Mouse (Mus musculus) hindbrain, embryonic 15.5 days (tissue): ENCODE measurements at regions not wholly inside any gene's neighbourhood (a gene's known extent, or its start where the extent isn't known, plus 50 kb on each side); places are given as distances from the start of the nearest gene placed in this dataset.
"Not testable (repeated sequence)": the region's sequence is repeated elsewhere in the genome, so short reads cannot be mapped to it uniquely, and the experiment has no call there.

Experiments used
- ATAC-seq: fragments of 200-750 bp; cut with Nextera tagmentation; 2 replicates; pipeline ENCODE4 v1.8.0; 2017; ENCODE audit warnings: low read depth, moderate number of reproducible peaks, moderate TSS enrichment; ENCODE audit not compliant: low FRiP score
- H3K27ac ChIP-seq: fragments of 300-500 bp; sonication (generic); replicated peaks from 2 replicates; pipeline ENCODE4 v1.5.1; 2015; ENCODE audit warnings: mild to moderate bottlenecking, inconsistent platforms
- H3K27me3 ChIP-seq: fragments of 300-500 bp; sonication (generic); 2 replicates; pipeline ENCODE4 v1.6.1; 2015; ENCODE audit warnings: control low read depth, inconsistent platforms
- H3K36me3 ChIP-seq: fragments of 300-500 bp; sonication (generic); 2 replicates; pipeline ENCODE4 v1.6.1; 2015; ENCODE audit warnings: control low read depth, inconsistent platforms
- H3K4me1 ChIP-seq: fragments of 300-500 bp; sonication (generic); replicated peaks from 2 replicates; pipeline ENCODE4 v1.6.1; 2015; ENCODE audit warnings: control low read depth, inconsistent platforms
- H3K4me2 ChIP-seq: fragments of 300-500 bp; sonication (generic); 2 replicates; pipeline ENCODE4 v1.6.1; 2015; ENCODE audit warnings: moderate library complexity, mild to moderate bottlenecking, inconsistent platforms
- H3K4me3 ChIP-seq: fragments of 300-500 bp; sonication (generic); 2 replicates; pipeline ENCODE4 v1.5.1; 2015; ENCODE audit warnings: mild to moderate bottlenecking, inconsistent platforms
- H3K9ac ChIP-seq: fragments of 300-500 bp; sonication (generic); 2 replicates; pipeline ENCODE4 v1.6.1; 2015; ENCODE audit warnings: inconsistent platforms
- H3K9me3 ChIP-seq: fragments of 300-500 bp; sonication (generic); 2 replicates; pipeline ENCODE4 v1.6.1; 2016; ENCODE audit warnings: control low read depth, inconsistent platforms
- WGBS: fragments of 180-500 bp; shearing (Covaris S2); methylation state at CpG from one replicate; pipeline ENCODE4 v1.1.7; 2015; 5-methylcytosine and 5-hydroxymethylcytosine counted together

DNA sequence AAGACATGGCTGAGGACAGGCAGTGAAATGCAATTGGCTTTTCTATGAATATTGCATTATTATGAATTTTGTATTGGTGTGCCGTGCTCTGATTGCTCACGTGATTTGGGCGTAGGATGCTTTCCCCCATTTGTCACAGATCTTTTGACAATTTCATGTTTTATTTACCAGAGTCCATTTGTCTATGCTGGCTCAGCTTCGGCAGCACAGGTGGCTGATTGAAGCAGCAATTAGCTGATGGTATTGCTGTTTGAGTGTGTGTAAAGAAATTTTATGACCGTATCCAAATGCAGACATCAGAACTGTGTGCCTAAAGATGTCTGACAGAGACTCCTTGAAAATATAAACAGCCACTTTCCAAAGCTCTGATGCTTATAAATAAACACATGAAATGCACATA, 498.5 kb upstream of the Akr1e1 start:
- WGBS = 62% methylated on average over 5 of the region's 5 CpGs
- Histone ChIP-seq H3K9ac (no peak overlapping the region), H3K27me3 (no peaks in the 10 kb centered on the region), H3K4me2 (no peak overlapping the region), H3K36me3 (no peaks in the 10 kb centered on the region), H3K4me3 (no peak overlapping the region), H3K27ac (no peak overlapping the region), H3K9me3 (no peaks in the 10 kb centered on the region), H3K4me1 (no peaks in the 10 kb centered on the region)
- ATAC-seq = no peak

DNA sequence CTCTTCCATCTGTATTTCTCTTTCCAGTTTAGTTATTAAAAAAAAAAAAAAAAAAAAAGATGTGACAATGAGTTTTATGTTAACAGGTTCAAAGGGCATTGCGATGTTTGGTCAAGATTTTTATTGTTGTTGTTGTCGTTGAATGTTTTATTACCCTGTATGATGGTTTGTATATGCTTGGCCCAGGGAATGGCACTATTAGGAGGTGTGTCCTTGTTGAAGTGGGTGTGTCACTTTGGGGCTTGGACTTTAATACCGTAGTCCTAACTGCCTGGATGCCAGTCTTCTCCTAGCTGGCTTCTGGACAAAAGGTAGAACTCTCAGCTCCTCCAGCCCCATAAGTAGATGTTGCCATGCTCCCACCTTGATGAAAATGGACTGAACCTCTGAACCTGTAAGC, 545.9 kb upstream of the Akr1e1 start:
- no peak overlapping the region for H3K27ac ChIP-seq
- no peak for ATAC-seq
- no peak overlapping the region for H3K4me3 ChIP-seq
- no peaks in the 10 kb centered on the region for H3K36me3 ChIP-seq
- H3K4me2 ChIP-seq = no peak overlapping the region
- WGBS = 94% methylated on average over 3 of the region's 3 CpGs
- no peaks in the 10 kb centered on the region for H3K4me1 ChIP-seq
- no peaks in the 10 kb centered on the region for H3K9me3 ChIP-seq
- no peaks in the 10 kb centered on the region for H3K27me3 ChIP-seq
- no peak overlapping the region for H3K9ac ChIP-seq

DNA sequence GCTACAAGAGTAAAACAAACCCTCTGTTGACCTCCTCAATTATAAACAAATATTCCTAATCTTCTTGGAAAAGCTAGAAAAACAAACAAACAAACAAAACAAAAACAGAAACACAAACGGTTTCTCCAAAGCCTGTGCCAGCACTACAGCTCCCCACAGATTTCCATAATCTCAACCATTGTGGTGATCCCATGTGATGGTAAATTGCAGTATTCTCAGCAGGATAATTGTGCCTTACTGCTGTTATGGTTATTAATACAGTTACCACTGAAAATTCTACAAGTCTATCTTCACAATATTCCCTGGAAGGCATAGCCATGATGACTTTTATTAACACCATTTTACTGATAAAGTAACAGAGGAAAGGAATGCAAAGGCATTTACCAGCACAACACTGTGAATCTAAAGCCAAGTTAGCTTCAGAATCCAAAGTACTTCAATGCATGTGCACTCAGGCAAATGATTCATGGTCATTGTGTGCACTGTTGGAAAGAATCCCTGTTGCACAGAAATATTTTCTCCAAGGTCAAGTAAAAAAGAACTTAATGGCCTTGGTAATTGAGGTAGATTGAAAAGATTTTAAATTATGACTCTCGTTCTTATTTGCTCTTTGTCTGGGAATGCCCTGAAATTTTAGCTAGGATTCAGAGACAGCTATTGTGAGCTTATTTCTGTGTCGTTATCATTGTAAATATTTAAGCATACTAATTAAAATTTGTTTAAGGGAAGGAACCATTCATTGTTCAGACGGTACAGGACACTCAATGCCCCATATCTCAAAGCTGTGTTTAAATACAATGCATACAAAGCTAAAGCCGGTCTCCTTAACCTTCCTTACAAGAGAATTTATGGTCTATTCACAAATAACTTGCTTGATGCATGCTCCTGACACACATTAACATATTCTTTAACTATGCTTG, 551.1 kb upstream of the Akr1e1 start:
- no peaks in the 10 kb centered on the region for H3K36me3 ChIP-seq
- no peaks in the 10 kb centered on the region for H3K9me3 ChIP-seq
- no peak overlapping the region for H3K9ac ChIP-seq
- H3K27ac ChIP-seq = no peak overlapping the region
- ATAC-seq = no peak
- WGBS = 25% methylated on average over 5 of the region's 5 CpGs
- H3K4me2 ChIP-seq = no peak overlapping the region
- H3K4me3 ChIP-seq = no peak overlapping the region
- no peaks in the 10 kb centered on the region for H3K4me1 ChIP-seq
- no peaks in the 10 kb centered on the region for H3K27me3 ChIP-seq

DNA sequence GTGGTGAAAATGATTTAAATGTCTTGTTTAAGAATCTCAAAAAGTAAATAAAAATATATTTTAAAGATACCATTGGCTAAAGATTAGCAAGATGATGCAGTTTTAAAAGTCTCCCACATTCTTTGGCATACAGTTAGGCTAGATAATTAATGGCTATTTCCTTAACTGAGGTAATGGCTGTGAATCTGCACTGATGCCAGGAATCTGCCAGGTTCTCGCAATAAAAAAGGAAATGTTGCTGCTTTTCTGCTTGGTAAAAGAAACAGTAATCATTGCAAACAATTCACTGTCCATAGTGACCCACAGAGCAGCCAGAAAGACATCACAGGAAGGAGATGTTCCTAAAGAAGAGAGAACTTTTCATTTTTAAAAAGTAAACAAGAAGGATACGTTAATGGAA, 557.7 kb upstream of the Akr1e1 start:
- no peak overlapping the region for H3K9ac ChIP-seq
- H3K27me3 ChIP-seq = no peaks in the 10 kb centered on the region
- H3K9me3 ChIP-seq = no peaks in the 10 kb centered on the region
- no peaks in the 10 kb centered on the region for H3K4me1 ChIP-seq
- no peak overlapping the region for H3K4me2 ChIP-seq
- ATAC-seq = no peak
- H3K4me3 ChIP-seq = no peak overlapping the region
- no peaks in the 10 kb centered on the region for H3K36me3 ChIP-seq
- 80% methylated on average over 2 of the region's 2 CpGs for WGBS
- no peak overlapping the region for H3K27ac ChIP-seq

DNA sequence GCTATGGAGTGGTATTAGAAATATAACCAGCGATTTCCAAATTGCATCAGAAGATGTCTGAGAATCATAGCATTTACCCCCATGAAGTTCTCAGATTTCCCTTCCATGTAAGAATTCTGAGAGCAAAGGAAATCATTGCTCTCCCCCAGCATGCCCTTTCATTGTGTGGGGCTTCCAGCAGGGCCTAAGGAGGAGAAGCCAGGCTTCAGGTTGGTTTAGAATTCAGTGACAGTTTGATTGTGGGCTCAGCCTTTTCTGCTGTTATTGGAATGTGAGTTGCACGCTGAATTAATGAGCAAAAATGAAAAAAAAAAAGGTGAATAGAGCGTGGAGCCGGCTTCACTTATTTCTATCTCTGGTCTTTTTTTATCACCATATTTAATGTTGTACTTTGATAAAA, 570.0 kb upstream of the Akr1e1 start:
- ATAC-seq = no peak
- H3K4me1 ChIP-seq = no peaks in the 10 kb centered on the region

DNA sequence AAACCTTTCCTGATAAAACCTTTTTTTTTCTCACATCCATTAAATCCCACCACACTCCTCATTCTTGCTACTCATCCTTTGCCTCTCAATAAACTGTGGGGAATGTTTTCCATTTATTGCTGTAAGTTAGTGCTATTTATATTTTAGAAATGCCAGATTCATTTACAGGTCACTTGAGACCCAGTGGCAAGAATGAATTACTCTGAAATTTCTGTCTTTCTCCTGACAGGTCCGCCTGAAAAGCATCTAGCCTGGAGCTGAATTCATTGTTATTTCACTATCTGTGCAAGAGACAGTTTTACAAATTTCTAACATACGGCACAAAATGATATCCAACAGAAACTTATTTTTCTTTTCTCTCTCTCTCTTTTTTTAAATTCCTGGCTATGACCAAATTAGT, 570.6 kb upstream of the Akr1e1 start:
- Histone ChIP-seq H3K27me3 (no peaks in the 10 kb centered on the region), H3K27ac (no peak overlapping the region; the same call in 1 of the 2 replicates), H3K4me1 (no peaks in the 10 kb centered on the region), H3K36me3 (no peaks in the 10 kb centered on the region), H3K4me2 (no peak overlapping the region), H3K4me3 (no peak overlapping the region), H3K9me3 (no peaks in the 10 kb centered on the region), H3K9ac (no peak overlapping the region)
- no peak for ATAC-seq
- 60% methylated on average over 2 of the region's 2 CpGs for WGBS

More for the DNA sequence above, 570.0 kb upstream of the Akr1e1 start:
- no peak overlapping the region for H3K9ac ChIP-seq
- no peak overlapping the region for H3K4me2 ChIP-seq
- WGBS = 53% methylated on average over 4 of the region's 4 CpGs
- H3K27ac ChIP-seq = no peak overlapping the region
- no peaks in the 10 kb centered on the region for H3K36me3 ChIP-seq
- H3K9me3 ChIP-seq = no peaks in the 10 kb centered on the region
- H3K27me3 ChIP-seq = no peaks in the 10 kb centered on the region
- H3K4me3 ChIP-seq = no peak overlapping the region

DNA sequence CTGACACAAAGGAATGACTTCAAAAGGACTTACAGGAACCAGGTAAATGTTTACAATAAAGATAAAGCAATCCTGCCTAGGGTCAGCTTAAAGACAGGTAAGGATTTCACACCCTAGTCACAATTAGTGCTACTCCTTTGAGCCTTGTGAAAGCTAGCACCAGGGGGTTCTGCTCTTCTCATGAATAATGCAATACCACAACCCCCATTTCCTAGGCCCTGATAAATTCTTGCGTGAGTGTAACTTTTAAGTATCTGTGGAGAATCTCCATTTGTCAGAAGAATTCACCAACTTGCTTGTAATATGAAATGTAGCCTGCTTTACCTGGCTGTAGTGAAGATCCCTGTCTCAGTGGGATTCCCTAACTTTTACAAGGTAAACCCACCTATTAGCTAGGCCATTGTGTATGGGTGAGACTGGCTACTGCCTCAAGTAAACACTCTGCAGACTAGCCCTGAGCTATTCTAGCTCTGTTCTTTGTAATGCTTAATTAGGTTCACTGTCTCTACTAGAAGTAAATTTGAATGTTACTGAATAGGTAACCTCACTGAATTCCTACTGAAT, 576.3 kb upstream of the Akr1e1 start:
- not testable (repeated sequence) for H3K4me2 ChIP-seq, H3K9ac ChIP-seq, H3K27ac ChIP-seq, H3K27me3 ChIP-seq, H3K4me3 ChIP-seq, H3K9me3 ChIP-seq, H3K36me3 ChIP-seq, ATAC-seq, H3K4me1 ChIP-seq
- 33% methylated on average over 1 of the region's 1 CpGs for WGBS

DNA sequence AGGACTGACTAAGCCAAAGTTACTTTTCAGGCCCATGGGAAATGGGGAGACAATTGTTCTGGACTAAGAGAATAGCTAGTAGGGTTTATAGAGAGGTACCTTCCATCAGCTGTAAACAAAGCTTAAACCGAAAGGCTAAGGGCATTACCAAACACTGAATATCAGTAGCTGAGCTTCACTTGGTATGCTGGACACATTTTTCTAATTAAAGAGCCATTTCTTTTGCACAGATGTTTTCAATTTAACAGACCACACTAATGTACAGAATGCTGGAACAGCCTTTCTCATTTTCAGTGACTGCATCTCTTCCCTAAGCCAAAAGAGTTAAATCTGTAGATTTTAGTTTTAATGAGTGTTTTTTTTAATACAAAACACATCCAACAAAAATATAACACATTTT, 593.8 kb upstream of the Akr1e1 start:
- Histone ChIP-seq H3K36me3 (no peaks in the 10 kb centered on the region), H3K9ac (no peak overlapping the region), H3K4me3 (no peak overlapping the region), H3K27me3 (no peaks in the 10 kb centered on the region), H3K4me2 (no peak overlapping the region), H3K4me1 (no peaks in the 10 kb centered on the region), H3K27ac (no peak overlapping the region), H3K9me3 (no peaks in the 10 kb centered on the region)
- ATAC-seq = no peak
- 73% methylated on average over 1 of the region's 1 CpGs for WGBS

DNA sequence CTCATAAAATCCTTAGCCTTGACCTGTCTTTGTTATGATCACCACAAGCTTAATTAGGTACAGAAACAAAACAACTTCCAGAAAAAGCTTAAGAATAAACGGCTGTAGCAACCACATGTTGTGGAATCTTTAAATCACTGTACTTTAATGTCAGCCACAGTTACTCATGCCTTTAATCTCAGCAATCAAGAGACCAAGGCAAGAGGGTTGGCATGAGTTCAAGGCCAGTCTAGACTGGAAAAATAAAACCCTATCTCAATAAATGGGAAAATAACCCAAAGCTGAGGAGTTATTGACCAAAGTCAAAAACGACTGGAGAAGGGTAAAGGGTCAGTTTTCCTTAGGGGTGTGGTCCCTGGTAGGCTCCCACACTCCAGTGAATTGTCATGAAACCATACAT, 595.2 kb upstream of the Akr1e1 start:
- Histone ChIP-seq H3K27ac (no peak overlapping the region), H3K36me3 (no peaks in the 10 kb centered on the region), H3K9ac (no peak overlapping the region), H3K27me3 (no peaks in the 10 kb centered on the region), H3K4me1 (no peaks in the 10 kb centered on the region), H3K4me3 (no peak overlapping the region), H3K4me2 (no peak overlapping the region), H3K9me3 (no peaks in the 10 kb centered on the region)
- ATAC-seq = no peak
- 65% methylated on average over 2 of the region's 2 CpGs for WGBS

DNA sequence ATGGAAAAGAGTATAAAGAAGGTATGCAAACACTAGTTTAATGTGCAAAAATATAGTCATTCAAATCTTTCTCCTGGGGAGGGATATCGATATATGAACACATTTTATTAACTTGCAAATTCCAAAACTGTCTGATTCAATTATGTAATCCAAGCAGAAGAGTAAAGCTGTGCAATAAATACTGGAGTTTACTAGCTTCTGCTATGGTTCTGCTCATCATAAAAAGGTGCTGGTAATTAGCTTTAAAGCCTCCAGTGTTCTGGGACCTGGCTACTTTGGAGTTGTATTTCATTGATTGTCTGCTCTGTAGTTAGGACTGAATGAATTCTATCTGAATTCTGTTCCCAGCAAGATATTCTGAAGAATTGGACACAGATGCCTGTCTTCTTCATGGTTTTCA, 602.7 kb upstream of the Akr1e1 start:
- H3K4me1 ChIP-seq = no peaks in the 10 kb centered on the region
- ATAC-seq = no peak
- H3K36me3 ChIP-seq = no peaks in the 10 kb centered on the region
- no peaks in the 10 kb centered on the region for H3K9me3 ChIP-seq
- H3K4me2 ChIP-seq = no peak overlapping the region
- H3K27ac ChIP-seq = no peak overlapping the region
- WGBS = 83% methylated on average over 1 of the region's 1 CpGs
- no peak overlapping the region for H3K9ac ChIP-seq
- no peak overlapping the region for H3K4me3 ChIP-seq
- no peaks in the 10 kb centered on the region for H3K27me3 ChIP-seq

DNA sequence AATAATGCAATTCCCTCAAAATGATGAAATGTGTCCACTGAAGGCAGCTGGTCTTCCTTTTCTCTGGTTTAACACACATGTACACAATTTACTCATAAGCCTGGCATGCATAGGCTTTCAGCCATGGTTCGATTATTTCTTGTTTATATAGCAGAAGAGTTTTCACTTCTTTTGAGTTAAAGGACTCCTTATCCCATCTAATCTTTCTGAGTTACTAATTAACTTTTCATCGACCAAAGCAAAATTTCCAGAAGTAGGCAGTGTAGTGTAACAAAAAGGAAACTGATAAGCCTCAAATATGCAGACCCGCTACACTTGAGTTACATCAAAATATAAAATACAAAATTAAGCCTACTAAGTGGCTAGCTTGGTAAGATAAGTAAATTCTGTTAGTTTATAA, 620.5 kb upstream of the Akr1e1 start:
- no peaks in the 10 kb centered on the region for H3K9me3 ChIP-seq
- no peak overlapping the region for H3K4me3 ChIP-seq
- 88% methylated on average over 3 of the region's 3 CpGs for WGBS
- no peak overlapping the region for H3K4me2 ChIP-seq
- no peak overlapping the region for H3K27ac ChIP-seq
- no peak for ATAC-seq
- no peaks in the 10 kb centered on the region for H3K4me1 ChIP-seq
- no peaks in the 10 kb centered on the region for H3K36me3 ChIP-seq
- no peaks in the 10 kb centered on the region for H3K27me3 ChIP-seq
- no peak overlapping the region for H3K9ac ChIP-seq

DNA sequence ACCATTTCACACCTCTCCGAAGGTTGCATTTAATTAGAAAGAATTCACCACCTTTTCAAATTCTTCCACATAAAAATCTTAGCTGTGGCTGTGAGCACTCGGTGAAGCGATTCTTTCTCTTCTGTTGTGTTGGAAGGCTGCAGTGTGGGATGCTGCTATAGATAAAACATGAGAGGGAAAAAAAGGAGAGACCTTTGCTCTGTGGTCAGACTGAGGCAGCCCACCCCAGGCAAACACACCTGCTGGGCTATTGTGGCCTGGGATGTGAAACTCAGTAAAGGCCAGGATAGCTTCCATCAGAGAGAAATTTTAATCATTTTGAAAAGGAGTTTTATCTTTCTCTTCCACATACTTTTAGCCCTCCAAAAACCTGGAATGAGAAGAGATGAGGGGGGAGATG, 625.3 kb upstream of the Akr1e1 start:
- Histone ChIP-seq H3K27me3 (no peaks in the 10 kb centered on the region), H3K27ac (no peak overlapping the region), H3K9me3 (no peaks in the 10 kb centered on the region), H3K36me3 (no peaks in the 10 kb centered on the region), H3K9ac (no peak overlapping the region), H3K4me1 (no peaks in the 10 kb centered on the region), H3K4me3 (no peak overlapping the region), H3K4me2 (no peak overlapping the region)
- 71% methylated on average over 3 of the region's 3 CpGs for WGBS
- no peak for ATAC-seq

DNA sequence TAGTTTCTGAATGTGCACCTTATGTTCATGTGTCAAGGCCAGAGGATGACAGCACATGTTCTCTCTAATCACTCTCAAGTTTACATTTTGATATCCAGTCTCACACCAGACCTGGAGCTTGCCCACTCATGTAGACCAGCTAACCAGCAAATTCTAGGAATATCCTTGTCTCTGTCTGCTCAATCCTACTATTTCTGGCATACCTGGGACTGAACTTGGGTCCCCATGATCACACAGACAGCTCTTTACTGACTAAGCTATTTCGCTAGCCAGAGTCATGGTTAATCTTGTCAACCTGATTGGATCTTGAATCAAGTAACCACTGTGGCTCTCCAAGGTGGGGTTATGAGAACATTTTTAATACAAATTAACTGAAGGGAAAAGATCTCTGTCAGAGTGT, 625.9 kb upstream of the Klf6 start:
- no peaks in the 10 kb centered on the region for H3K4me1 ChIP-seq
- no peak overlapping the region for H3K27ac ChIP-seq

More for the DNA sequence above, 625.9 kb upstream of the Klf6 start:
- Histone ChIP-seq H3K4me3 (no peak overlapping the region), H3K36me3 (no peaks in the 10 kb centered on the region), H3K9ac (no peak overlapping the region), H3K9me3 (no peaks in the 10 kb centered on the region), H3K27me3 (no peaks in the 10 kb centered on the region), H3K4me2 (no peak overlapping the region)
- WGBS = 98% methylated on average over 1 of the region's 1 CpGs
- ATAC-seq = no peak
